Mouse (Mus musculus): Measurements from ENCODE around the gene Toe1.

GRCm38 (mm10) chr4:116786587-116786986, 20.9 kb downstream of the Toe1 start:
- TF ChIP-seq CTCF (IDR thresholded peaks at IDR 0.05; ENCODE audit: control insufficient read depth, insufficient read depth, insufficient replicate concordance, low read depth, low read length): no peak
- TF ChIP-seq POLR2A (IDR thresholded peaks at IDR 0.05; ENCODE audit: control insufficient read depth, low read depth, low read length): no peak

Data from testis, adult 2 months (tissue).